Mouse (Mus musculus) E14TG2a.4 (cell line): Measurements from ENCODE around the gene Gm49776.

Experiments used
- CTCF ChIP-seq: conservative IDR thresholded peaks from 2 replicates; pipeline ENCODE4 v1.5.1; 2014; ENCODE audit warnings: low read length
- NANOG ChIP-seq: IDR thresholded peaks from 2 replicates; pipeline ENCODE4 v1.6.1; 2014; ENCODE audit warnings: borderline replicate concordance, low read length, mixed read lengths
- POU5F1 ChIP-seq: IDR thresholded peaks from 2 replicates; pipeline ENCODE4 v1.6.1; 2014; ENCODE audit warnings: low read length, borderline replicate concordance

GRCm38 (mm10) chr16:18201620-18202019, 56.5 kb downstream of the Gm49776 start:
- TF ChIP-seq CTCF (no peak), POU5F1 (no peak), NANOG (no peak)
